Mouse (Mus musculus) intestine, postnatal 0 days (tissue): ENCODE data around the gene Hic1. TPM values are rescaled to one million over a fixed set of nuclear protein-coding genes. Genes with fewer than 3 reads are reported as not detected.

ENCODE experiments used
- ATAC-seq: fragments of 200-750 bp; cut with Nextera tagmentation; 2 replicates; pipeline ENCODE4 v1.8.0; 2017; ENCODE audit warnings: mild to moderate bottlenecking, moderate TSS enrichment, moderate library complexity
- H3K27ac ChIP-seq: fragments of 300-500 bp; sonication (generic); 2 replicates; pipeline ENCODE4 v1.5.1; 2014; ENCODE audit warnings: mild to moderate bottlenecking, low read depth, low read length, moderate library complexity
- H3K27me3 ChIP-seq: fragments of 300-500 bp; sonication (generic); replicated peaks from 2 replicates; pipeline ENCODE4 v1.6.1; 2014; ENCODE audit warnings: low read length, mixed read lengths; ENCODE audit not compliant: control insufficient read depth, insufficient read depth
- H3K36me3 ChIP-seq: fragments of 300-500 bp; sonication (generic); 2 replicates; pipeline ENCODE4 v1.6.1; 2014; ENCODE audit warnings: mild to moderate bottlenecking, moderate library complexity; ENCODE audit not compliant: control insufficient read depth, insufficient read depth
- H3K4me1 ChIP-seq: fragments of 300-500 bp; sonication (generic); replicated peaks from 2 replicates; pipeline ENCODE4 v1.6.1; 2014; ENCODE audit warnings: antibody characterized with exemption, low read length, mixed read lengths; ENCODE audit not compliant: control insufficient read depth, insufficient read depth
- H3K4me2 ChIP-seq: fragments of 300-500 bp; sonication (generic); replicated peaks from 2 replicates; pipeline ENCODE4 v1.6.1; 2014; ENCODE audit warnings: low read depth, mild to moderate bottlenecking, moderate library complexity
- H3K4me3 ChIP-seq: fragments of 300-500 bp; sonication (generic); 2 replicates; pipeline ENCODE4 v1.5.1; 2014; ENCODE audit warnings: low read depth, low read length
- H3K9ac ChIP-seq: fragments of 300-500 bp; sonication (generic); 2 replicates; pipeline ENCODE4 v1.6.1; 2014; ENCODE audit warnings: mild to moderate bottlenecking, low read depth, low read length
- H3K9me3 ChIP-seq: fragments of 300-500 bp; sonication (generic); 2 replicates; pipeline ENCODE4 v1.6.1; 2016; ENCODE audit warnings: mixed run types; ENCODE audit not compliant: control insufficient read depth
- CTCF ChIP-seq: sonication (generic); IDR thresholded peaks from 2 replicates; pipeline ENCODE4 v1.5.1; 2016; ENCODE audit warnings: low read depth, mild to moderate bottlenecking, control low read depth, antibody characterized with exemption, moderate library complexity
- WGBS: fragments of 180-500 bp; shearing (Covaris S2); extraction: QIAGEN DNeasy Blood & Tissue Kit; methylation state at CpG from one replicate; pipeline ENCODE4 v1.1.7; 2014; 5-methylcytosine and 5-hydroxymethylcytosine counted together
- polyA plus RNA-seq: library from polyadenylated mRNA; unstranded; fragments of >200 nt; fragmentation: Nextera tagmentation; extraction: Ambion mirVana; gene quantifications from 2 replicates; pipeline ENCODE4 v1.2.1, GENCODE M21; 2015

Hic1 gene
- polyA plus RNA-seq: 8.6 and 8.8 TPM in 2 replicates

- TF ChIP-seq CTCF: no peak
- H3K4me1 ChIP-seq: peaks cover 12% of the 10 kb centered on the region
- ATAC-seq: no peak
- peak within 1 kb of the TSS; percentile 84 for H3K27ac ChIP-seq
- H3K9ac ChIP-seq: peak within 1 kb of the TSS; percentile 72
- WGBS: 2% methylated on average over 23 of the region's 23 CpGs
- peaks cover 62% of the 10 kb centered on the region for H3K27me3 ChIP-seq
- H3K36me3 ChIP-seq: peaks cover 9% of the 10 kb centered on the region; the same call in 1 of the 2 replicates
- peak within 1 kb of the TSS; percentile 91 for H3K4me2 ChIP-seq
- H3K4me3 ChIP-seq: peak within 1 kb of the TSS; percentile 67
- no peaks in the 10 kb centered on the region for H3K9me3 ChIP-seq
These were observed at the start of gene Hic1 for GRCm38 (mm10) chr11:75169405-75170080. Gene Hic1 (minus strand): TSS chr11:75169519.

- peak overlapping the region; percentile 75 for H3K4me2 ChIP-seq
- H3K9ac ChIP-seq: peak overlapping the region; percentile 48; the same call in 1 of the 2 replicates
- WGBS: 30% methylated on average over 11 of the region's 13 CpGs
- peak; percentile 14 for ATAC-seq
- TF ChIP-seq CTCF: no peak
- H3K9me3 ChIP-seq: no peaks in the 10 kb centered on the region
- H3K27me3 ChIP-seq: no peaks in the 10 kb centered on the region
- H3K4me3 ChIP-seq: peak overlapping the region; percentile 28
- 0 out of 2 replicates have a peak, but pooled peaks cover 5% of the 10 kb centered on the region for H3K4me1 ChIP-seq
- H3K27ac ChIP-seq: peak overlapping the region; percentile 88
- H3K36me3 ChIP-seq: no peaks in the 10 kb centered on the region; the same call in 1 of the 2 replicates
These were observed 45.0 kb upstream of the Hic1 start for GRCm38 (mm10) chr11:75214081-75214950.

GRCm38 (mm10) chr11:75213372-75214080, 44.2 kb upstream of the Hic1 start:
- Histone ChIP-seq H3K36me3 (no peaks in the 10 kb centered on the region; the same call in 1 of the 2 replicates), H3K27me3 (no peaks in the 10 kb centered on the region), H3K27ac (peak overlapping the region; percentile 88), H3K4me2 (peak overlapping the region; percentile 75), H3K9me3 (no peaks in the 10 kb centered on the region), H3K9ac (peak overlapping the region; percentile 48; the same call in 1 of the 2 replicates), H3K4me1 (0 out of 2 replicates have a peak, but pooled peaks cover 5% of the 10 kb centered on the region), H3K4me3 (peak overlapping the region; percentile 28)
- 8% methylated on average over 32 of the region's 35 CpGs for WGBS
- TF ChIP-seq CTCF: no peak
- peak; percentile 88 for ATAC-seq

GRCm38 (mm10) chr11:75212876-75213275, 43.6 kb upstream of the Hic1 start:
- Histone ChIP-seq H3K27ac (no peak overlapping the region), H3K4me2 (no peak overlapping the region)

GRCm38 (mm10) chr11:75212031-75212667, 42.8 kb upstream of the Hic1 start:
- no peak overlapping the region for H3K9ac ChIP-seq
- no peak for ATAC-seq

More at GRCm38 (mm10) chr11:75212876-75213275, 43.6 kb upstream of the Hic1 start:
- 0 out of 2 replicates have a peak, but pooled peaks cover 5% of the 10 kb centered on the region for H3K4me1 ChIP-seq
- H3K9me3 ChIP-seq: no peaks in the 10 kb centered on the region
- H3K4me3 ChIP-seq: no peak overlapping the region
- no peak for TF ChIP-seq CTCF
- WGBS: 39% methylated on average over 3 of the region's 3 CpGs
- H3K36me3 ChIP-seq: no peaks in the 10 kb centered on the region; the same call in 1 of the 2 replicates
- peak; percentile 26; the same call in 1 of the 2 replicates for ATAC-seq
- no peak overlapping the region for H3K9ac ChIP-seq
- H3K27me3 ChIP-seq: no peaks in the 10 kb centered on the region

More at GRCm38 (mm10) chr11:75212031-75212667, 42.8 kb upstream of the Hic1 start:
- no peaks in the 10 kb centered on the region for H3K9me3 ChIP-seq
- 62% methylated on average over 8 of the region's 8 CpGs for WGBS
- 0 out of 2 replicates have a peak, but pooled peaks cover 5% of the 10 kb centered on the region for H3K4me1 ChIP-seq
- no peak overlapping the region for H3K4me2 ChIP-seq
- TF ChIP-seq CTCF: no peak
- no peak overlapping the region for H3K4me3 ChIP-seq
- H3K27me3 ChIP-seq: no peaks in the 10 kb centered on the region
- H3K36me3 ChIP-seq: no peaks in the 10 kb centered on the region; the same call in 1 of the 2 replicates
- no peak overlapping the region for H3K27ac ChIP-seq
